Mouse (Mus musculus): ENCODE measurements at regions not wholly inside any gene's neighbourhood (a gene's known extent, or its start where the extent isn't known, plus 50 kb on each side); places are given as distances from the start of the nearest gene placed in this dataset.

GRCm38 (mm10) chr2:128334757-128335500 is 209.1 kb downstream of the Bcl2l11 start:
- no peak for DNase-seq (ENCODE audit: low spot score in 2 of 2)

GRCm38 (mm10) chr2:128337192-128337591 is 211.4 kb downstream of the Bcl2l11 start:
- no peak for DNase-seq (ENCODE audit: low spot score in 2 of 2)

GRCm38 (mm10) chr2:128337791-128338190 is 212.0 kb downstream of the Bcl2l11 start:
- no peak for DNase-seq (ENCODE audit: low spot score in 2 of 2)

- DNase-seq (ENCODE audit: low spot score in 2 of 2), result no peak
Observed at GRCm38 (mm10) chr2:128338474-128338873, 212.6 kb downstream of the Bcl2l11 start.

GRCm38 (mm10) chr2:128339061-128339642 is 213.3 kb downstream of the Bcl2l11 start:
- no peak for DNase-seq (ENCODE audit: low spot score in 2 of 2)

GRCm38 (mm10) chr2:128339643-128340487 is 214.0 kb downstream of the Bcl2l11 start:
- DNase-seq (ENCODE audit: low spot score in 2 of 2), result no peak

GRCm38 (mm10) chr2:128340631-128341240 is 214.9 kb downstream of the Bcl2l11 start:
- no peak for DNase-seq (ENCODE audit: low spot score in 2 of 2)

- DNase-seq (ENCODE audit: low spot score in 2 of 2), result no peak
Observed at GRCm38 (mm10) chr2:128342212-128342611, 216.4 kb downstream of the Bcl2l11 start.

GRCm38 (mm10) chr2:128345557-128345956 is 219.7 kb downstream of the Bcl2l11 start:
- no peak for DNase-seq (ENCODE audit: low spot score in 2 of 2)

- DNase-seq (ENCODE audit: low spot score in 2 of 2), result no peak
Observed at GRCm38 (mm10) chr2:128348556-128348955, 222.7 kb downstream of the Bcl2l11 start.

- no peak for DNase-seq (ENCODE audit: low spot score in 2 of 2)
Observed at GRCm38 (mm10) chr2:128351405-128351804, 225.6 kb downstream of the Bcl2l11 start.

GRCm38 (mm10) chr2:128352533-128352932 is 226.7 kb downstream of the Bcl2l11 start:
- no peak for DNase-seq (ENCODE audit: low spot score in 2 of 2)

- DNase-seq (ENCODE audit: low spot score in 2 of 2), result no peak
Observed at GRCm38 (mm10) chr2:128353457-128353856, 227.6 kb downstream of the Bcl2l11 start.

- DNase-seq (ENCODE audit: low spot score in 2 of 2), result no peak
Observed at GRCm38 (mm10) chr2:128356326-128356725, 230.5 kb downstream of the Bcl2l11 start.

GRCm38 (mm10) chr2:128359106-128359505 is 231.9 kb upstream of the Spdye4c start:
- no peak for DNase-seq (ENCODE audit: low spot score in 2 of 2)

- DNase-seq (ENCODE audit: low spot score in 2 of 2), result no peak
Observed at GRCm38 (mm10) chr2:128360517-128360916, 230.5 kb upstream of the Spdye4c start.

GRCm38 (mm10) chr2:128361436-128361835 is 229.6 kb upstream of the Spdye4c start:
- DNase-seq (ENCODE audit: low spot score in 2 of 2), result no peak

- DNase-seq (ENCODE audit: low spot score in 2 of 2), result no peak
Observed at GRCm38 (mm10) chr2:128364161-128364560, 226.8 kb upstream of the Spdye4c start.

GRCm38 (mm10) chr2:128365004-128365403 is 226.0 kb upstream of the Spdye4c start:
- DNase-seq (ENCODE audit: low spot score in 2 of 2), result no peak

GRCm38 (mm10) chr2:128365775-128366174 is 225.2 kb upstream of the Spdye4c start:
- DNase-seq (ENCODE audit: low spot score in 2 of 2), result no peak

- DNase-seq (ENCODE audit: low spot score in 2 of 2), result no peak
Observed at GRCm38 (mm10) chr2:128367266-128368150, 223.5 kb upstream of the Spdye4c start.
